Mouse (Mus musculus) lung, embryonic 15.5 days (tissue): ENCODE data around the gene S100a16. TPM values are rescaled to one million over a fixed set of nuclear protein-coding genes. Genes with fewer than 3 reads are reported as not detected.
A peak's percentile ranks its signal among the peaks of the same experiment; 100 is the strongest.

Experiments used
- ATAC-seq: fragments of 200-750 bp; cut with Nextera tagmentation; 2 replicates; pipeline ENCODE4 v1.8.0; 2017; ENCODE audit warnings: moderate number of reproducible peaks, borderline replicate concordance; ENCODE audit not compliant: low FRiP score, low TSS enrichment; ENCODE audit errors: extremely low read depth
- H3K27ac ChIP-seq: fragments of 300-500 bp; sonication (generic); 2 replicates; pipeline ENCODE4 v1.5.1; 2015; ENCODE audit warnings: moderate library complexity, mild to moderate bottlenecking, inconsistent platforms
- H3K27me3 ChIP-seq: fragments of 300-500 bp; sonication (generic); 2 replicates; pipeline ENCODE4 v1.6.1; 2015; ENCODE audit warnings: inconsistent platforms
- H3K36me3 ChIP-seq: fragments of 300-500 bp; sonication (generic); 2 replicates; pipeline ENCODE4 v1.6.1; 2015; ENCODE audit warnings: inconsistent platforms
- H3K4me1 ChIP-seq: fragments of 300-500 bp; sonication (generic); 2 replicates; pipeline ENCODE4 v1.6.1; 2015; ENCODE audit warnings: inconsistent platforms
- H3K4me2 ChIP-seq: fragments of 300-500 bp; sonication (generic); 2 replicates; pipeline ENCODE4 v1.6.1; 2015; ENCODE audit warnings: inconsistent platforms, mild to moderate bottlenecking, moderate library complexity
- H3K4me3 ChIP-seq: fragments of 300-500 bp; sonication (generic); 2 replicates; pipeline ENCODE4 v1.5.1; 2015; ENCODE audit warnings: mild to moderate bottlenecking, inconsistent platforms
- H3K9ac ChIP-seq: fragments of 300-500 bp; sonication (generic); 2 replicates; pipeline ENCODE4 v1.6.1; 2015; ENCODE audit warnings: inconsistent platforms
- H3K9me3 ChIP-seq: fragments of 300-500 bp; sonication (generic); 2 replicates; pipeline ENCODE4 v1.6.1; 2016; ENCODE audit warnings: inconsistent platforms
- whole genome bisulfite sequencing: fragments of 180-500 bp; shearing (Covaris S2); methylation state at CpG from one replicate; pipeline ENCODE4 v1.1.7; 2015; 5-methylcytosine and 5-hydroxymethylcytosine counted together
- polyA plus RNA-seq: library from polyadenylated mRNA; unstranded; fragments of >200 nt; fragmentation: Nextera tagmentation; extraction: Ambion mirVana; gene quantifications from 2 replicates; pipeline ENCODE4 v1.2.1, GENCODE M21; 2015

S100a16 gene
- polyA plus RNA-seq, 1 experiment from 2014 or later: 233 TPM

- H3K36me3 ChIP-seq: no peaks in the 10 kb centered on the region
- 31% methylated on average over 5 of the region's 5 CpGs for WGBS
- no peak within 1 kb of the TSS for H3K9ac ChIP-seq
- H3K9me3 ChIP-seq: no peaks in the 10 kb centered on the region
- no peak within 1 kb of the TSS for H3K4me3 ChIP-seq
- H3K27ac ChIP-seq: peak within 1 kb of the TSS; percentile 54
- peak; percentile 90 for ATAC-seq
- peak within 1 kb of the TSS; percentile 14; the same call in 1 of the 2 replicates for H3K4me2 ChIP-seq
- peaks cover 15% of the 10 kb centered on the region for H3K4me1 ChIP-seq
- H3K27me3 ChIP-seq: no peaks in the 10 kb centered on the region
Measured at GRCm38 (mm10) chr3:90526580-90526979, 10.5 kb upstream of the S100a16 start, which contains the start of gene S100a14. S100a14 (plus strand) TSS chr3:90526856.

DNA sequence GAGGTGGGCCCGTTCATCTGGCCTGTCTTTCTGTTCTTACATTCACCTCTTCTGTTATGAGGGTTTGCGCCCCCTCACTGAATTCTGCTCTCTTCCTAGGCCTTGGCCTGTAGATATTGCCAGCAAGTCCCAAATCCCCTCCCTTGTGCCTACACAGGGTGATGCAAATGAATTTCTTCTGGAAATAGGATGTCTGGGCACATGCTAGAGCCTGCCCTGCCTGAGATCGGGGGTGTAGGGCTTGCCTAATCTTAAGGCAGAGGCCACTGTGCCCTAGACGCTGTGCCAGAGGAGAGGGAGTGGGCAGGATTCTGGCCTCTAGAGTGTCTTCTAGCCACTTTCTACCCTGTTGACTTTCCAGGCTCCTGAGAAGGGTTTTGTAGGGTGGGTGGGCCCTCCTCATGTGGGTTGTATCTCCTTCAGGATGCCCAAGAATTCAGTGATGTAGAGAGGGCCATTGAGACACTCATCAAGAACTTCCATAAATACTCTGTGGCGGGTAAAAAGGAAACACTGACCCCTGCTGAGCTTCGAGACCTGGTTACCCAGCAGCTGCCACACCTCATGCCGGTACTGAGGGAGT is 9.7 kb upstream of the S100a16 start:
- Histone ChIP-seq H3K4me3 (no peak overlapping the region), H3K4me2 (peak overlapping the region; percentile 14; the same call in 1 of the 2 replicates), H3K9me3 (no peaks in the 10 kb centered on the region), H3K9ac (no peak overlapping the region), H3K27ac (no peak overlapping the region), H3K4me1 (peaks cover 15% of the 10 kb centered on the region), H3K27me3 (no peaks in the 10 kb centered on the region), H3K36me3 (no peaks in the 10 kb centered on the region)
- no peak for ATAC-seq
- WGBS: 75% methylated on average over 7 of the region's 7 CpGs

DNA sequence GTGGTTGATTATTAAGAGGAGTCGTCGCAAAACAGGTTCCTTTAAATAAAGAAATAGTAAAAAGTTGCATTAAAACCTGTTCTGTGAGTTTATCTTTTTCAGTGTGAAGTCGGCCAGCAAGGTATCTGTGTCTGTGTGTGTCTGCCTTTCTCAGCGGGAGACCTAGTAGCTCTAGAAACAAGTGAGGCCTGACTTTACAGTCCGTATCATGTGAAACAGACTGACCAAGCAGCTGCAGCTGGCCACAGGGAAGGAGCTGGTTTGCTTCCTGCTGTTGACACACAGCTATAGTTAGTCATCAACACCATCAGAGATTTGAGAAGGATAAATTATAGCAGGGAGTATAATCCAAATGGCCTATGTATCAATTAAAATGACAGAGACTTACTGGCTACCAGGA is 5.3 kb upstream of the S100a16 start:
- Histone ChIP-seq H3K4me1 (peaks cover 2% of the 10 kb centered on the region; the same call in 1 of the 2 replicates), H3K4me3 (no peak overlapping the region), H3K27ac (no peak overlapping the region), H3K9me3 (no peaks in the 10 kb centered on the region), H3K27me3 (no peaks in the 10 kb centered on the region), H3K4me2 (no peak overlapping the region), H3K9ac (no peak overlapping the region), H3K36me3 (no peaks in the 10 kb centered on the region)
- ATAC-seq: no peak
- 59% methylated on average over 5 of the region's 5 CpGs for WGBS

- WGBS: 63% methylated on average over 1 of the region's 1 CpGs
- Histone ChIP-seq H3K4me3 (no peak overlapping the region), H3K36me3 (no peaks in the 10 kb centered on the region), H3K9ac (no peak overlapping the region), H3K27ac (no peak overlapping the region), H3K9me3 (no peaks in the 10 kb centered on the region), H3K27me3 (no peaks in the 10 kb centered on the region), H3K4me1 (0 out of 2 replicates have a peak, but pooled peaks cover 9% of the 10 kb centered on the region), H3K4me2 (no peak overlapping the region)
- no peak for ATAC-seq
Measured at GRCm38 (mm10) chr3:90535446-90535845, 1.6 kb upstream of the S100a16 start.

DNA sequence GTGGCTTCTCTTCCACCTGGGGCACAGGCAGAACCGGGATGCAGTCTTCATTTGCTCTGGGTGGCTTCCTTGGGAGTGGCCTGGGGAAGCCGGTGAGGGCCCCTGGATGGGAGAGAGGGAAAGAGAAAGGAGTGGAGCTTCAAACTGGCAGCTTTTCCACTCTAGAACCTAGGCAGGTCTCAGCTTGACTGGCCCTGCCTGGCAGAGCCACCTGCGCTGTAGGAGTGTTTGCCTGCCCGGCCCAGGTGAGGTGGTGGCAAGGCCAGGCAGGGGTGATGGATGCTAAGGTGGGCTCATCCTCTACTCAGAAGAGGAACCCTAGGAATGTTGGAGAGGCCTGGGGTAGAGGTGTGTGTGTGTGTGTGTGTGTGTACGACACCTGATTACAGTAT is 847 bp downstream of the S100a16 start:
- H3K4me2 ChIP-seq: peak overlapping the region; percentile 47
- H3K9ac ChIP-seq: 0 out of 2 replicates have a peak overlapping the region, but pooled peaks have one; percentile 16
- no peaks in the 10 kb centered on the region for H3K36me3 ChIP-seq
- H3K27me3 ChIP-seq: no peaks in the 10 kb centered on the region
- H3K27ac ChIP-seq: peak overlapping the region; percentile 61; the same call in 1 of the 2 replicates
- no peaks in the 10 kb centered on the region for H3K9me3 ChIP-seq
- peak overlapping the region; percentile 20 for H3K4me3 ChIP-seq
- no peak for ATAC-seq
- 60% methylated on average over 5 of the region's 5 CpGs for WGBS
- 0 out of 2 replicates have a peak, but pooled peaks cover 9% of the 10 kb centered on the region for H3K4me1 ChIP-seq

- peak overlapping the region; percentile 41; the same call in 1 of the 2 replicates for H3K27ac ChIP-seq
- H3K4me3 ChIP-seq: peak overlapping the region; percentile 20
- no peaks in the 10 kb centered on the region for H3K9me3 ChIP-seq
- ATAC-seq: no peak
- no peaks in the 10 kb centered on the region for H3K36me3 ChIP-seq
- no peak overlapping the region for H3K9ac ChIP-seq
- H3K4me1 ChIP-seq: 0 out of 2 replicates have a peak, but pooled peaks cover 9% of the 10 kb centered on the region
- H3K27me3 ChIP-seq: no peaks in the 10 kb centered on the region
- H3K4me2 ChIP-seq: peak overlapping the region; percentile 37
- 54% methylated on average over 4 of the region's 4 CpGs for WGBS
Measured at GRCm38 (mm10) chr3:90540904-90541303, 3.9 kb downstream of the S100a16 start.

DNA sequence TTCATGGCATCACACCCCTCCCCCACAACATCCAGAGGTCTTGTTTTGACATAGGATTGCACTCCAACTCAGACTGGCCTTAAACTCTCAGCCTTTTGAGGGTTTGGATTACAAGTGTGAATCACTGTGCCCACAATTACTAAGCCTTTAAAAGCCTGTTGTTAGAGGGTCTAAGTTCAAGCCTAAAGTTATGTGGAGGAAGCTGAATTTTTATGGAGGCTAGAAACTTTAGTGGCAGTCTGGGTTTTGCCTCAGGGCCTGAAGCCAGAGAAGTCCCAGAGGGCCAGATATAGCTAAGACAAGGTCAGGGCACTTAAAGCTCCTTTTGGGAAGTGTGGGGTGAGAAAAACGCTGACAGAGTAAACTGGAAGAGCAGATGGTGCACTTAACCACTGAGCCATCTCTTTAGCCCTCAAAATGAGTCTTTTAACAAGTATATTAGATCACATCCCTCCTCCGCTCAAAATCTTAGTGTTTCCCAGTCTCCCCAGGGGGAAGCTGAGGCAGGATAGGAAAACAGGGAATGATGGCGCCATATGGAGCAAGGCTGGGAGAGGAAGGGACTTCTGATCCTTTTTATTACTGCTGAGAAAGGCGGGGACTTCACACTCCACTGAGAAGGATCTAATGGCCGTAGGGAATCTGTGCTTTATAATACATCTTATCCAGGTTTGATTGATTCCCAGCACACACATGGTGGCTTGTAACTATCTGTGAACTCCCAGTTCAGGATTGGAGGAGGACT is 12.8 kb downstream of the S100a16 start:
- Histone ChIP-seq H3K4me2 (no peak overlapping the region), H3K4me3 (no peak overlapping the region), H3K36me3 (no peaks in the 10 kb centered on the region), H3K27ac (no peak overlapping the region), H3K27me3 (no peaks in the 10 kb centered on the region), H3K9ac (no peak overlapping the region), H3K9me3 (no peaks in the 10 kb centered on the region), H3K4me1 (no peaks in the 10 kb centered on the region)
- ATAC-seq: no peak
- WGBS: 55% methylated on average over 5 of the region's 5 CpGs

GRCm38 (mm10) chr3:90550421-90550790 is 13.4 kb downstream of the S100a16 start:
- WGBS: 72% methylated on average over 2 of the region's 2 CpGs
- ATAC-seq: no peak
- no peaks in the 10 kb centered on the region for H3K36me3 ChIP-seq
- H3K4me3 ChIP-seq: no peak overlapping the region
- H3K27ac ChIP-seq: no peak overlapping the region
- no peak overlapping the region for H3K9ac ChIP-seq
- H3K27me3 ChIP-seq: no peaks in the 10 kb centered on the region
- H3K4me1 ChIP-seq: no peaks in the 10 kb centered on the region
- H3K9me3 ChIP-seq: no peaks in the 10 kb centered on the region
- H3K4me2 ChIP-seq: no peak overlapping the region

DNA sequence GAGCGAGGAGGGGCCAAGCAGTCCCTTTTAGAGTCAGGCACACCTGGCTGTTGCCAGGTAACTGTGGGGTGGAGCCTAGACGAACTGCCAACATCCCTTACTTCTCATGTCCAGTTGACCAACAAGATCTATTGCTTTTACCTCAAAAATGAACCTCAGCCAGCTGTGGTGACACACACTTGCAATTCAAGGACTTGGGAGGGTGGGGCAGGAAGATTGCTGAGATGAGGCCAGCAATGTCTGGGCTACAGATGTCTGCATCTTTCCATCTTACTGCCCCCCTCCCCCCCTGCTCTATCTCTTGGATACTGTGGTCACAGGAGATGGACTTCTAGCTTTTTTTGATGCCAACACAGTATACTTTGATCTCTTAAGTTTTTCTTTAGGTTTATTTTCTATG is 15.2 kb downstream of the S100a16 start:
- no peaks in the 10 kb centered on the region for H3K36me3 ChIP-seq
- no peak overlapping the region for H3K4me2 ChIP-seq
- H3K27me3 ChIP-seq: no peaks in the 10 kb centered on the region
- no peak overlapping the region for H3K4me3 ChIP-seq
- H3K9me3 ChIP-seq: no peaks in the 10 kb centered on the region
- no peak overlapping the region for H3K9ac ChIP-seq
- 63% methylated on average over 2 of the region's 2 CpGs for WGBS
- H3K27ac ChIP-seq: no peak overlapping the region
- H3K4me1 ChIP-seq: no peaks in the 10 kb centered on the region
- no peak for ATAC-seq

DNA sequence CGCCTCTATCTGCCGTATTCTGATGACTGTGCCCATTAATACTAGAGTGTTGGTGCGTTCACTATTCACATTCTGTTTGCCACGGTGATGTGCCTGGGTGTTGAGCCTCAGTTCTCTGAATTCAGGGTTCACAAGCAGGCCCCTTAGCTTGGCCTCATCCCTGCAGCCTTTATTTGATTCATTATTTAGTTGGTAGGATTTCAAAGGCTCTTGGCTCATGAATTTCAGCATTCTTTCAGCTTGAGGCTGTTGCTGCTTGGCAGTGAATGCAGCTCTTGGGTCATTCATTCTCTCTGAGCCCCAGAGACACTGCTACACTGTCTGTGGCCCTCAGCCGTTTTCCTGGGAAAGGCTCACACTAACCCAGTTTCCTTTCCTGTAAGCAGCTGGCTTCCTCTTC is 18.9 kb downstream of the S100a16 start:
- Histone ChIP-seq H3K36me3 (no peaks in the 10 kb centered on the region), H3K4me3 (no peak overlapping the region), H3K27me3 (no peaks in the 10 kb centered on the region), H3K9ac (no peak overlapping the region), H3K4me1 (no peaks in the 10 kb centered on the region), H3K4me2 (no peak overlapping the region), H3K27ac (no peak overlapping the region), H3K9me3 (no peaks in the 10 kb centered on the region)
- WGBS: 67% methylated on average over 5 of the region's 5 CpGs
- no peak for ATAC-seq

GRCm38 (mm10) chr3:90560008-90560628 is 23.1 kb downstream of the S100a16 start, which contains the start of gene S100a3:
S100a3 (plus strand) TSS chr3:90560578.
- no peak within 1 kb of the TSS for H3K4me2 ChIP-seq
- no peaks in the 10 kb centered on the region for H3K4me1 ChIP-seq
- no peak within 1 kb of the TSS for H3K27ac ChIP-seq
- no peak within 1 kb of the TSS for H3K9ac ChIP-seq
- H3K4me3 ChIP-seq: no peak within 1 kb of the TSS
- no peaks in the 10 kb centered on the region for H3K36me3 ChIP-seq
- ATAC-seq: no peak
- H3K27me3 ChIP-seq: no peaks in the 10 kb centered on the region
- 74% methylated on average over 6 of the region's 6 CpGs for WGBS
- no peaks in the 10 kb centered on the region for H3K9me3 ChIP-seq

DNA sequence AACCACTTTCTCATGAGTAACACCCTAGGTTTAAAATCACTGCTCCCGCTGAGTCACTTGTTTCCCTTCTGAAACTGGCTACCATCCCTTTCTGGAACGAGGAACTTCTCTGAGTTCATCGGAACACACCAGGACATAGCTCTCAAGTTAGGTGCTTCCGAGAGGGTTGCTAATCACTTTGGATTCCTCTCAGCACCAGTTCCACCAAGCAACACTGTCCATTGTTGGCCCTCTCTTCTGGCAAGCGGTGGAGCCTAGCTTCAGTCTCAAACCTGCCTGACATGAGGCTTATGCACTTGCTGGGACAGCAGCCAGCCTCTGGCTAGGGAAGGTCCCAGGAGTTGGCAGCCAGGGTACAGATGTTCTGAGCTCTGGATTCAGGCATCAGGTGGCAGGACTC is 37.6 kb downstream of the S100a16 start:
- WGBS: 82% methylated on average over 5 of the region's 5 CpGs
- no peak overlapping the region for H3K27ac ChIP-seq
- no peaks in the 10 kb centered on the region for H3K36me3 ChIP-seq
- no peak overlapping the region for H3K4me3 ChIP-seq
- no peaks in the 10 kb centered on the region for H3K9me3 ChIP-seq
- no peaks in the 10 kb centered on the region for H3K4me1 ChIP-seq
- no peaks in the 10 kb centered on the region for H3K27me3 ChIP-seq
- H3K4me2 ChIP-seq: no peak overlapping the region
- ATAC-seq: no peak
- no peak overlapping the region for H3K9ac ChIP-seq
